Mouse (Mus musculus) adrenal gland, postnatal 4 days (tissue): Measurements from ENCODE around the gene Osgin1. TPM values are rescaled to one million over a fixed set of nuclear protein-coding genes. Genes with fewer than 3 reads are reported as not detected.

Source experiments
- DNase-seq, 2 experiments: peaks; one replicate each; pipeline ENCODE4 v3.0.0; 2021 to 2022; ENCODE audit warnings: low spot score in 2 of 2, mixed read lengths in 2 of 2
- long read RNA-seq, 2 experiments: library from polyadenylated mRNA; stranded (forward); transcript quantifications; one replicate each; pipeline ENCODE4 v2.0.0; 2021
- total RNA-seq, 2 experiments: library from RNA; stranded (reverse); gene quantifications; 2 replicates each; pipeline ENCODE4 v1.2.3; 2021

The Osgin1 gene
- 10 to 100 TPM; 46.6 to 90.7 TPM for total RNA-seq
- long read RNA-seq, experiment 1, transcript Osgin1-206 (6 exons, 2,005 nt) = major isoform, 31 of 94 reads
- long read RNA-seq, experiment 1, partial matches to known transcripts = 4 of 94 reads
- long read RNA-seq, experiment 1, other reads (novel, unspliced or antisense) = 59 of 94 reads
- long read RNA-seq, experiment 2, transcript Osgin1-206 (6 exons, 2,005 nt) = major isoform, 21 of 45 reads
- long read RNA-seq, experiment 2, partial matches to known transcripts = 20 of 45 reads
- long read RNA-seq, experiment 2, other reads (novel, unspliced or antisense) = 3 of 45 reads

DNA sequence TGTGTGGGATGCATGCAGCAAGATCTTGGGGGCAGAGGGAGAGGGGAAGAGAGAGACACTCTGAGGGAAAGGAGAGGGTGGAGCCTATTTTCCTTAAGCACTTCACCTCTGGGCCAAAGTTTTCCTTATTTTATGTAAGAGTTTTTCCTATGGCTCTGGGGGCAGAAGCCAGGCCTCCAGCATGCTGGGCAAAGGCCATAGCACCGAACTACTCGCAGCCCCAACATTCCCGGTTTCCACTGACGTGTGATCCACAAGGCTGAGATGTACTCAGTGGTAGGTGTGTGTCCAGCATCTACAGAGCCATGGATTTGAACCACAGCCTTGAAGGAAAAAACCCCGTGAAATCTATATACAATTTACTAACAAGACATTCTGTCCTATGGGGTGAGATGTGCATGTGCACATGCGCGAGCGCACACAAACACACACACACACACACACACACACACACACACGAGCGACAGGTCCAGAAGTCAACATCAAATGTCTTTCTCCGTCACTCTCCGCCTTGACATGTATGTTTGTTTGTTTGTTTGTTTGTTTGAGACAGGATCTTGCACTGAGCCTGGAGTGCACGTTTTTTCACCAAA is at the start of gene Osgin1:
Gene Osgin1, plus strand, starts transcription at position 543 of the 593 bp plus-strand sequence.
- DNase-seq = no peak

DNA sequence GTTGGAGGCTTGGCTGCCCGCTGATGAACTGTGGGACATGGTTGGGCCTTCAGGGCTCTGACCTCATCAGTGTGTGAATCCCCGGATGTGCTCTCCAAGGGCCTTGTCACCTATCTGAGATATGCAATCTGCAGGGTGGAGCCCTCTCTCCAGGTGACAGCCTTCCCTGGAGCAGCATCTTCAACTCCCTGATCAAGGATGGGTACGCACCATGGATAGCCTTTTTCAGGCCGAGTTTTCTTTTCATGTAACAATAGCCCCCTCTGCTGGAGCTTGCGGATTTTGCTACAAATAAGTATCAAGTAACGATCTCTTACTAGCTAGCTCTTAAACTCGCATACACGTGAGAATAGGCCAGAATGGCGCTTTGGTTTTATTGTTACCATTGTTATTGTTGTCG is 49.4 kb upstream of the Osgin1 start:
- peak in 1 of 2 experiments; percentile 33 for DNase-seq

DNA sequence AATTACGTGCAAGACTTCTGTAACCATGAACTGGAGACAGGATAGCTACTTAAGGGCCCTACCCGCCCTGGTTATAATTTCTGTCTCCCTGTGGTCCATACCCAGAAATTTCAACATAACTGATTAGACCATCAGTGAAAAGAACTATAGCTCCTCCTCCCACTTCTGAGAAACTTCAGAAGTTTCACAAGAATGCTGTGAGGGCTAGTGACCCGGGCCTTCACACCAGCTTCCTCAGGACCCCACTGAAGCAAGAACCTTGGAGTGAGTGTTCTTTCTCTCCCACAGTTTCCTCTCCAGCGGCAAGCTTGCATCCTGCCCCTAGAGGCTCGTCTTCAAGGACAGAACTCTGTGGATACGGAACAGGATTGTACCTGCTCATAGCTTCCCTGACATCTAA is 48.1 kb upstream of the Osgin1 start:
- DNase-seq = no peak

DNA sequence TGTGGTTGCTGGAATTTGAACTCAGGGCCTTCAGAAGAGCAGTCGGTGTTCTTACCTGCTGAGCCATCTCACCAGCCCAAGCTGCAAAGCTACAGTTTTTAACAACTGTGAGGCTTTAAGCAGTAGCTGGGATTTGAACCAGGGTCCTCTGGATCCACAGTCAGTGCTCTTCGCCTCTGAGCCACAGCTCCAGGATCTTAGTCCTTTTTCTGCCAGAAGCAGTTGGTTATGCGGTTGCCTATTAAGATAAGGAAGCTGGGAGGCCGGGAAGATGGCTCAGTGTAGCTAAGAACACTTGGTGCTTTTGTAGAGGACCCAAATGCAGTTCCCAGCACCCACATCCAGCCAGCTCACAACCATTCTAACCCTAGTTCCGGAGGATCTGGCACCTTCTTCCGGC is 46.9 kb upstream of the Osgin1 start:
- DNase-seq = no peak

DNA sequence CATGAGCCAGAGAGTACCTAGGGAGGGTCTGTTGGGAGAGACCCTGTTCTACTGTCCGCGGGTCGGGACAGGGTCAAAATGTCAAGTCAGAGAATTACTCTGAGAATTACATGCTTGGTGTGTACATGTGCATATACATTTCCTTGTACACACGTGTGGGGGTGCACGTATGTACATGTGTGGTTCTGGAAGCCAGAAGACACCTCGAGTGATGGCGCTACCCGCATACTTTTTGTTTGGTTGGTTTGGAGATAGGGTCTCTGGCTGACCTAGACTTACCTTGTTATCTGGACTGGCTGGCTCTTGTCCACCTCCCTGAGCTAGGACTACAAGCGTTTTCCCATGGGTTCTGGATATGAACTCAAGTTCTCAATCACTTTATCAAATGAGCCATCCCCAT is 39.8 kb upstream of the Osgin1 start:
- no peak for DNase-seq

DNA sequence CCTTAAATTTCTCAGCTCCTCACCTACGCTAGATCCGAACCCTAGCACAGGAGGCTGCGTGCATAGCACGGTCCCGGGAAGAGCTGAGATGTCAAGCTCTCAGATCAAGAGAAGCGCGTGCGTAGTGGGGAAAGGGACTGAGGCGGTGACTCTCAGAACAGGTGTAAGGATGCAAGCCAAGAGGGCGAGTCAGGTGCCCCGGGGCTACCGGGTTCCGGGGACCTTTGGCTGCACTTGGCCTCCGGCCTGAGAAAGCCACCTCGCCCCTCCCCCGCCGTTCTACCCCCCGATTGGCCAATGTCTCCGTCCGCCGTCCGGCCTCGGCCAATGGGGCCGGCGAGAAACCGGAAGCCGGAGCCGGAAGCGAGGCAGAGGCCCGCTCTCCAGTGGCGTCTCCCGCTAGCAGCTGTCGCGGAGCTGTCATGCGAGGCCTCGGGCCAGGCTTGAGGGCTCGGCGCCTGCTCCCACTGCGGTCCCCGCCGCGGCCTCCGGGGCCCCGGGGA is 39.3 kb upstream of the Osgin1 start, which contains the start of gene Mlycd:
Gene Mlycd, plus strand, starts transcription at position 355 of the 503 bp plus-strand sequence.
- DNase-seq = peak; percentile 85 to 90

DNA sequence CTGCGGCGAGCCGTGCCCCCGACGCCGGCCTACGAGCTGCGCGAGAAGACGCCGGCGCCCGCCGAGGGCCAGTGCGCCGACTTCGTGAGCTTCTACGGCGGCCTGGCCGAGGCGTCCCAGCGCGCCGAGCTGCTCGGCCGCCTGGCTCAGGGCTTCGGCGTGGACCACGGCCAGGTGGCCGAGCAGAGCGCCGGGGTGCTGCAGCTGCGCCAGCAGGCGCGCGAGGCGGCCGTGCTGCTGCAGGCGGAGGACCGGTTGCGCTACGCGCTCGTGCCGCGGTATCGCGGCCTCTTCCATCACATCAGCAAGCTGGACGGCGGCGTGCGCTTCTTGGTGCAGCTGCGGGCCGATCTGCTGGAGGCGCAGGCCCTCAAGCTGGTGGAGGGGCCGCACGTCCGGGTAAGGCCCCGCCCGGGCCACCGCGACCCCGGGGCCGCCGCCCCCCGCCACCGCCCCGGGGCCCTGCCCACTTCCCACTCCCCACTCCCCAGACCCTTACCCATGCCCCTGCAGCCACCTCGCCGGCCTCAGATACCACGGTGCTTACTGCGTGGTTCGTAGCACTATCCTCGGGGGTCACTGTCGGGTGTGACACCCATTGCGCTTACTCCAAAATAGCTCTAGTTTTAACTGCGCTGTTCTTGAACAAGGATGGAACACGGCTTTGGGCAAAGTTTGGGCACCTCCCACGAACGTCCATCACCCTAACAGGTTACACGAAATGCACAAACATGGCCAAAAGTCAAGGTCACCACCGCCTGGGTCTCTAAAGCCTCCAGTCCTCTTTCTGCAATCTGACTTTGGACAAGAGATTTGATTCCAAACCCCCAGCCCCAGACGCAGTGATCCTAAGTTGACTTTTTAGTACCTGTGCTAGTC is 38.6 kb upstream of the Osgin1 start:
- DNase-seq = no peak

DNA sequence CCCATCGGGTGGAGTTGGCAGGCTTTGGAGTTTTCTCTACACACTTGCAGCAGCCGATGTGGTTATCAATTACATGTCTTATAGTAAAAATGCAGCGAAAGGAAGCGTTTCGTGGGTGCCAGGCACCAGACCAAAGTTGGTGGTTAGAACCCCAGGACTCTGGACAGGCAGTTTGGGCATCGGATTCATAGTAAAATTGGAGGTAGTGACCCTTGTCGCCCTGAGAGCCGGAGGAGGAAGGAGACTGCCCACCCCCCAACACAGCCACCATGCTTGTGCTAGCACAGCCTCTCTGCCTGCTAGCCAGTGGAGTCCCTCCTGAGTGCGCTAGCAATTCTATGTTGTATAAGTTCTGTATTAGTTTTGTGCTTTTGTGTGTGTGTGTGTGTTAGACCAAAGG is 35.4 kb upstream of the Osgin1 start:
- no peak for DNase-seq

DNA sequence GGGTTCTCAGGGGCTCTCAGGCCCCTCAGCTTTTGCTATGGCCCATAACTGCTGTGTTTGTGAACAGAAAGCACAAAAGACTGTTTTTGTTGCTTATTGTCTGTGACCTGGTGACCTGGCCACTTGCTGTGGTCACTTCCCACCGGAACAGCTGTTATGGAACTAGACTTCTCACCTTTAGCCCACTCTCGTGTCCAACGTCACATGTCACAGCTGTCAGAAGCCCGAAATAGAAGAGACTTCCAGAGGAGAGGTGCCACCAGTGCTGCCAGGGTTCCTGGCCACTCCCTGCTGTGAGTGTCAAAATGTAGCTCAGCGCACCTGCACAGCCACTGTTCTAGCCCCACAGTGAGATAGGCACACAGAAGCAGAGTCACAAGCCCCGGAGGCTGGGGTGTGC is 34.7 kb upstream of the Osgin1 start:
- no peak for DNase-seq

DNA sequence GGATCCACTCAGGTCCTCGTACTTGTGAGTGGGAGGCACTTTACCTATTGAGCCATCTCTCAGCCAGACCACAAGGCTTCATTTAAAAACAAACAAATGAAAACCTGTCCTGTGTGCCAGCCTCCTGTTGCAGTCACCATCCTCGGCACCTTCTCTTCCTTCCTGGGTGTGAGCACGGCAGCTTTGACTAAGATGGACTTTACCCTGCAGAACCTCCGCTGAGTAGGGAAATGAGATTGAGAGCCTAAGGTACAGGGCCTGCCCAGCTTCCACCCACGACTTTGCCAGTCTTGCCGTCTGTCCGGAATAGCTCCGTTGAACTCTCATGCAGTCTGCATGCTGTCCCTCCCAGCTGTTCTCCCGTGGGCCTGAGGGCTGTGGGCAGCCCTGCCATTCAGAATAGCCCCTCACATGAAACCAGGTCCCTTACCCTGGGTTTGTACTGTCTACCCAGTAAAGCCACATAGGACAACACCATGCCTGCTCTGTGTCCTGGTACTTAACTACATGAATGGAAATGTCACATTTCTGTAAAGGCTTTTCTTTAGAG is 33.7 kb upstream of the Osgin1 start:
- DNase-seq = no peak

DNA sequence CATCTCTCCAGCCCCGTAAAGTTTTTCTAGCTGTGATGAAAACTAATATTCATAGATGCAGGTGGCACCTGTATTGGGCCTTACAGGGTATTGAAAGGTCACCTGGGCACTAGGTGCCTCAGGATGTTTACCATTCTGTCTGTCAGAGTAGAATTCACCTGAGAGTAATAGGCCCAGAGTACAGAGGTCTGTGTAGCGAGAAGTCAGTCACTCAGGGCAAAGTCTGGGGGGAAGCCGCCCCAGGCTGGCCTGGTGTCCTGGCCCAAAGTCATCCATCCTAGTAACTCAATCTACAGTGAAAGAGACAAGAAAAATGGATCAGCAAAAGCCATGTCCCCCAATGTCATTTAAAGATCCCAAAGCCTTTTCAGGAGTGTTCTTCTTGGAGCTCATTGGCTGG is 33.0 kb upstream of the Osgin1 start:
- DNase-seq = no peak

DNA sequence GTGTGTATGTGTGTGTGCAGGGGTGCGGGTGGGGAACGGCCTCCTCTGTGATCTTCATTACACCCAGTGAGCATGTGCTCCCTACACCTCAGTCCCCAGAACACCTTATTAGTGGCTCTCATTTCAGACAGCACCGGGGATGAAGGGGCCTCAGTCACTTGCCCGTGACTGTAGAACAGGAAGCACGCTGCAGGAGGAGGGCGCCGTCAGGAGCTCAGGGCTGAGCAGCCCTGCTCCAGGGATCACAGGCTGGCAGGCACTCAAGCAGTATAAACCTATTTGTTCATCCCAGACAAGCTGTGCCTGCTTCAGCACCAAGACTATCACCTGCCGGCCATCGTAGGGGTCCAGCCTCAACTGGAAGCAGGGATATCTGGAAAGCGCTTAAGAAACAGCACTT is 30.0 kb upstream of the Osgin1 start:
- DNase-seq = no peak

DNA sequence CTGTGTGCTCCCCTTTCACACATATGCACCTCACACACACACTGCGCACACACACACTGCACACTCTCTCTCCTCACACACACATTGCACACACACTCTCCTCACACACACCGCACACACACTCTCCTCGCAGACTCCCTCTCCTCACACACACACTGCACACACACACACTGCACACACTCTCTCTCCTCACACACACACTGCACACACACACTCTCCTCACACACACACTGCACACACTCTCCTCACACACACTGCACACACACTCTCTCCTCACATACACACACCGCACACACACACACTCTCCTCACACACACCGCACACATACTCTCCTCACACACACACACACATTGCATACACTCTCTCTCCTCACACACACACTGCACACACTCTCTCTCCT is 29.3 kb upstream of the Osgin1 start:
- DNase-seq = no peak

DNA sequence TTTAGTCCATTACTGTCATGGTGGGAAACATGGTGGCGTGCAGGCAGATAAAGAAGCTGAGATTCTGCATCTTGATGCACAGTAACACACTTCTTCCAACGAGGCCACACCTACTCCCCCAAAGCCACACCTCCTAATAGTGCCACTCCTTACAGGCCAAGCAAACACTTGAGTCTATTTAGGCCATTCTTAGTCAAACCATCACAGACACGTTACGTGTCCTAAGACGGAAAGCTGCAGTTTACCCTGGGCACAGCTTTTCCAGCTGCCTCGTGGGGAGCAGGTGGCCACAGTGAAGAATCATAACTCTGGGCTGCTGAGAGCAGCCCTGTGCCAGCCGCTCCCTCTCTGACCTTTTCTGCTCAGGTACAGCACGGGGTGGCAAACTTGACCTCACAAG is 25.6 kb upstream of the Osgin1 start:
- no peak for DNase-seq

DNA sequence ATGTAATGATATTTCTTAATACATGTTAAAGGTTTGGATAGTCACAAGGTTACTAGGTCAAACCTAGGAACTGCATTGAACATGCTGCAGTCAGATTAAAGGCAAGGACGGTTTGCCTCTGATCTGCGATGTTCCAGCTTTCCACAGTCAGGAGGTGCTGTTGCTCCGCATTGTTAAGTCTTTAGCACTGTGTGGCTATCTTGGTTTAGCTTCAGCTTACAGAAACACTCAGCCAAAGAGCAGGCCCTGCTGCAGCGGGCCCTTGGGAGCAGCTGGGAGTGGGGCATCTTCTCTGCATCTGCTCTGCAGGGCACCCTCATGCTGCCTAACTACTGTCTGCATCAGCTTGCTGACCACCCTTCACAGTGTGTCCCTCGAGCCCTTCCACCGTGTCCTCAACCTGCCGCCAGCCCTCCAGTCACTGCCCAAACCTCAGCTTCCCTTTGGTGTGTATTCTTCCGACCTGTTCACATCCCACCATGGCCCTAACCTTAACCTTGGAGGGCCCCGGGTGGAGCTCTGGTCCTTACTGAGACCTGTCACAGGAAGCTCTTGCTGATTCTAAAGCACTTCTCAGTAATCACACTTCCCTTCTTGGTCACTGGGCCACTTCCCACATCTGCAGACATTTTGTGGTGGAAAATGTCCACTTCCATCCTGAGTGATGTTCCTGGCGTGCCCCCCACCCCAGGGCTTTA is 21.7 kb upstream of the Osgin1 start:
- no peak for DNase-seq

DNA sequence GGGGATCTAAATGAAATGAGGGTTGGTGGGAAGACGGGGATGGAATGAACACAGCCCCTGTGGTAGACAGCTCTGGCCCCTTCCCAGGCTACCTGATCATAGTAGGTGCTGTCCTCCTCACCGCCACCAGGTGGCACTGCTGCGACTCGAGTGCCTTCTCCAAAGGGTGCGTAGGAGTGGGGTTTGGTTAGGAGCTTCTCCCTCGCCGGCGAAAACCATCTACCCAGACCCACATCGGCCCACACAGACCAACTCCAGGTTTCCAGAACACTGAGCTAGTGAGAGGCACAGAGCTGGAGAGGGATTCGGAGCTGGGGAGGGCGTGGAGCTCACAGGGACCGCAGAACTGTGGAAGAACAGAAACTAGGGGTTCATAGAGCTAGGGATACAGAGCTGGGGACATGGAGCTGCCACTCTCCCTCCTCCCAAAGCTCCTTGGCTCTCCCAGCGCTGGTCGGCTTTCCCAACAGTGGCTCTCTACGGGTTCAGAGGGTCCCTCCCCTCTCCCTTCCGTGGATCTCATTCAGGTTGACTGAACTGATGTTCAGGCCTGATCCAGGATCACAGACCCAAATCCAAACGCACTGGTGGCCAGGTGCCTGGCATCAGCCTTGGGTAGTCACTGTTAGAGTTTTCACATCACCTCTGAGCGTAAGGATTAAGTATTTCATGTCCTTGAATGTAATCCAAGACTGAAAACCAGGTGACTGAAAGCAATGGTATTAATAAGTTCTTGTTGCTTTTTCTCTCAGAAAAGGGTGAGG is 21.0 kb upstream of the Osgin1 start:
- peak in 1 of 2 experiments; percentile 65 for DNase-seq

DNA sequence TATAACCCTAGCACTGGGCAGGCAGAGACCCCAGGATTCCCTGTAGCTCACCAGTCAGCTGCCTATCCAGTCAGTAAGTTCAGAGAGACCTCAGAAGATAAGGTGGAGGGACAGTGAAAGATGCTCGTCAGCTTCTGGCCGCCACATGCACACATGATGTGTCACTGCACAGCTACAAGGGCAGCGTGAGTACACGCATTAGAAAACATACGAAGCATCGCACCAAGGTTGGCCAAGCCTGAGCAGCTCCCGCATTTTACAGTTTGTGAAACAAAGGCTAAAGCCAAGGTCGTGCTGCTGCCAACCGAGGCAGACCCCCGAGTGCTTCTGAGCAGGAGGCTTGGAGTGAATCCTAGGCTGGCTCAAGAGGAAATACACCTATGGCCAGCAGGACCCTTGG is 20.3 kb upstream of the Osgin1 start:
- no peak for DNase-seq

DNA sequence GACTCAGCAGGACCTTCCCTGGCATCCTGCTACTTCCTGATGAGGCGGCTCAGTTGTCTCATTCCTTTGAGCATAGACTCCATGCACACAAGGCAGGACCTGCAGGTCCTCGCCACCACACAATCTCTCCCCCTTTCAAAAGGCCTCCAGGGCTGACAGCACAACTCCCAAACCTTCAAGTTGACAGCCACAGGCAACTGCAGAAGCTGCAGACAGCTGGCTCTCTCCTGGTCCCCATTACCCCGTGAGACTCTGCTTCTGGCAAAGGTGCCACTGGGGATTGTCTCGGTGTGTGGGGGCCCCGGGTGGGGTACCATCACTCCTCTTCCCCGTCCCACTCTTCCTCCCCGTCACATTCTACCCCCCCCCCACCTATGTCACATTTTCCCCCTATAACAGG is 13.6 kb upstream of the Osgin1 start:
- DNase-seq = no peak

DNA sequence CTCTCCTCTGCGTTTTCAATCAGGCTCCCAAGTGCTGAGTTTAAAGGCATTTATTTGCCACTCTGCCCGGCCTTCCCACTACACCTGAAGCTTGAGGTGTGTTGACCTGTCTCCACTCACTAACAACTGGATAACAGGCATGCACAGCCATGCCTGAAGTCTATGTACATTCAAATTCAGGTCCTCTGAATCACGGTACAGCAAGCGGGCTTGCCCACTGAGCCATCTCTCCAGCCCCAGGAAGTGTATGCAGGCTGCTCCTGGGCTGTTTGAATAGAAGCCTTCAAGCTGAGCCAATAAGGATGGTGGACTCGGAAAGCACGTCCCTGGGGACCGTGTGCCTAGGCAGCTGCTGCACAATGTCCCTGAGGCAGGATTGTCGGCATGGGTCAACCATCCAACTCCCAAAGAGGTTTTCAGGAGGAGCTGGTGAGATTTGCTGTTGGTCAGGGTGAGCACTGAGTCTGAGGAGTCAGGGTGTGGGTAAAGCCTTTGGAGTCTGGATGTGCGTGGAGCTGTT is 12.3 kb upstream of the Osgin1 start:
- DNase-seq = no peak

DNA sequence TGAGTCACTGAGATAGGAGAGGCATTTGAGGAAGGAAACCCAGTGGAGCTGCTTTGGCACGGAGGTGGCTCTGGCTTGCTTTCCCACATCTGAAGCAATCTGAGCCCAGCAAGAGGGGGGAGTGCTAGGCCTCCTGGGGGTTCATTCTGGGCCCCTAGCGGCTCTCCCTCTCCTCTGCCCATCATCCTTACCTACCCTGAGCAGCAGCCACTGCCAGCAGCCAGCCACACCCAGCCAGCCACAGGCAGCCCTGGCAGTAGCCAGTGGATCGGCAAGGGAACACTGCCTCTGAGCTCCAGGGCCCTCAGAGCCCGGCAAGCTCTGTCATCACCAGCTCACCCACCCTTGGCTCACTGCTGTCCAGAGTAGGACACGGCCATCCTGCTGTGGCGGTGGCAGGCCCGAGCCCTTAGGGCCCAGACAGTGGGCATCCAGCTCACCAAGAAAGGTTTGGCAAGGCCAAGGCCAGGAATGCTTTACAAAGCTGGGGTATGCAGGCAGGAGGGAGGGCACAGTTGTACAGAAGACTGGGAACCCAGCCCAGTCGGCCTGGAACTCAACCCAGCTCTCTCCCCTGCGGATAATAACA is 11.7 kb upstream of the Osgin1 start:
- no peak for DNase-seq
